Mouse (Mus musculus): ENCODE results near the gene Ywhaq. TPM values are rescaled to one million over a fixed set of nuclear protein-coding genes. Genes with fewer than 3 reads are reported as not detected.
"Not testable (repeated sequence)": the region's sequence is repeated elsewhere in the genome, so short reads cannot be mapped to it uniquely, and the experiment has no call there.

Ywhaq gene
- total RNA-seq, 2 experiments from 2014 or later: 556 to 594 TPM

- DNase-seq (ENCODE audit: low spot score in 2 of 2): no peak
These were observed 931 bp downstream of the Ywhaq start for GRCm38 (mm10) chr12:21416506-21416905.

GRCm38 (mm10) chr12:21410620-21411019 is 6.8 kb downstream of the Ywhaq start:
- no peak for DNase-seq (ENCODE audit: low spot score in 2 of 2)

- DNase-seq (ENCODE audit: low spot score in 2 of 2): no peak
These were observed 7.8 kb downstream of the Ywhaq start for GRCm38 (mm10) chr12:21409651-21410050.

GRCm38 (mm10) chr12:21408789-21409367 is 8.6 kb downstream of the Ywhaq start:
- no peak for DNase-seq (ENCODE audit: low spot score in 2 of 2)

GRCm38 (mm10) chr12:21402771-21403170 is 14.7 kb downstream of the Ywhaq start:
- no peak for DNase-seq (ENCODE audit: low spot score in 2 of 2)

- no peak for DNase-seq (ENCODE audit: low spot score in 2 of 2)
These were observed 31.2 kb downstream of the Ywhaq start for GRCm38 (mm10) chr12:21386201-21386600.

- not testable (repeated sequence) for DNase-seq (ENCODE audit: low spot score in 2 of 2)
These were observed 38.6 kb downstream of the Ywhaq start for GRCm38 (mm10) chr12:21378765-21379346.

GRCm38 (mm10) chr12:21375376-21376157 is 41.9 kb downstream of the Ywhaq start:
- DNase-seq (ENCODE audit: low spot score in 2 of 2): no peak

GRCm38 (mm10) chr12:21373820-21374475 is 43.5 kb downstream of the Ywhaq start:
- DNase-seq (ENCODE audit: low spot score in 2 of 2): no peak

GRCm38 (mm10) chr12:21373100-21373819 is 44.2 kb downstream of the Ywhaq start, which contains the start of gene Adam17:
Gene Adam17 (minus strand): TSS chr12:21373632.
- peak; percentile 97 for DNase-seq (ENCODE audit: low spot score in 2 of 2)

- DNase-seq (ENCODE audit: low spot score in 2 of 2): no peak
These were observed 47.3 kb downstream of the Ywhaq start for GRCm38 (mm10) chr12:21370035-21370611.

GRCm38 (mm10) chr12:21369087-21369410 is 48.4 kb downstream of the Ywhaq start:
- DNase-seq (ENCODE audit: low spot score in 2 of 2): no peak

GRCm38 (mm10) chr12:21368376-21369086 is 48.9 kb downstream of the Ywhaq start:
- no peak for DNase-seq (ENCODE audit: low spot score in 2 of 2)

GRCm38 (mm10) chr12:21364624-21365435 is 52.6 kb downstream of the Ywhaq start:
- DNase-seq (ENCODE audit: low spot score in 2 of 2): no peak

- no peak for DNase-seq (ENCODE audit: low spot score in 2 of 2)
These were observed 54.2 kb downstream of the Ywhaq start for GRCm38 (mm10) chr12:21363195-21363594.

GRCm38 (mm10) chr12:21362686-21363085 is 54.8 kb downstream of the Ywhaq start:
- no peak for DNase-seq (ENCODE audit: low spot score in 2 of 2)

GRCm38 (mm10) chr12:21353681-21354080 is 63.8 kb downstream of the Ywhaq start:
- no peak for DNase-seq (ENCODE audit: low spot score in 2 of 2)

- DNase-seq (ENCODE audit: low spot score in 2 of 2): no peak
These were observed 67.1 kb downstream of the Ywhaq start for GRCm38 (mm10) chr12:21350113-21350876.

GRCm38 (mm10) chr12:21346972-21347371 is 70.5 kb downstream of the Ywhaq start:
- no peak for DNase-seq (ENCODE audit: low spot score in 2 of 2)

All from layer of hippocampus, postnatal 14 days (tissue).